Mouse (Mus musculus): ENCODE results near the gene Gm5936.
A peak's percentile ranks its signal among the peaks of the same experiment; 100 is the strongest.
"Not testable (repeated sequence)": the region's sequence is repeated elsewhere in the genome, so short reads cannot be mapped to it uniquely, and the experiment has no call there.

The Gm5936 gene

GRCm38 (mm10) chrX:74836842-74837522 lies at the start of gene Gm5936:
Gene Gm5936 (plus strand): TSS chrX:74837196.
- DNase-seq (ENCODE audit: low read depth, low spot score): not testable (repeated sequence)

- DNase-seq (ENCODE audit: low read depth, low spot score): peak; percentile 41
These were observed 19.1 kb downstream of the Gm5936 start for GRCm38 (mm10) chrX:74856104-74856503.

GRCm38 (mm10) chrX:74880123-74880522 lies 43.1 kb downstream of the Gm5936 start:
- DNase-seq (ENCODE audit: low read depth, low spot score): not testable (repeated sequence)

Data from 3T3-L1 (cell line).